Mouse (Mus musculus) heart, embryonic 11.5 days (tissue): ENCODE data around the gene Mthfd1. TPM values are rescaled to one million over a fixed set of nuclear protein-coding genes. Genes with fewer than 3 reads are reported as not detected.

ENCODE experiments used
- ATAC-seq: fragments of 200-750 bp; cut with Nextera tagmentation; replicated peaks from 2 replicates; pipeline ENCODE4 v1.8.0; 2017; ENCODE audit warnings: moderate library complexity; ENCODE audit not compliant: insufficient number of reproducible peaks, low FRiP score, low TSS enrichment
- H3K27ac ChIP-seq: fragments of 300-500 bp; sonication (generic); 2 replicates; pipeline ENCODE4 v1.5.1; 2014; ENCODE audit warnings: mild to moderate bottlenecking, low read depth, low read length
- H3K27me3 ChIP-seq: fragments of 300-500 bp; sonication (generic); 2 replicates; pipeline ENCODE4 v1.6.1; 2014; ENCODE audit warnings: mild to moderate bottlenecking, low read length, mixed read lengths; ENCODE audit not compliant: control insufficient read depth, insufficient read depth
- H3K36me3 ChIP-seq: fragments of 300-500 bp; sonication (generic); 2 replicates; pipeline ENCODE4 v1.6.1; 2014; ENCODE audit warnings: mild to moderate bottlenecking, low read length, moderate library complexity, mixed read lengths; ENCODE audit not compliant: control insufficient read depth, insufficient read depth
- H3K4me1 ChIP-seq: fragments of 300-500 bp; sonication (generic); 2 replicates; pipeline ENCODE4 v1.6.1; 2014; ENCODE audit warnings: low read length; ENCODE audit not compliant: control insufficient read depth, insufficient read depth
- H3K4me2 ChIP-seq: fragments of 300-500 bp; sonication (generic); 2 replicates; pipeline ENCODE4 v1.6.1; 2014; ENCODE audit warnings: mild to moderate bottlenecking, moderate library complexity
- H3K4me3 ChIP-seq: fragments of 300-500 bp; sonication (generic); 2 replicates; pipeline ENCODE4 v1.5.1; 2014; ENCODE audit warnings: low read depth, low read length
- H3K9ac ChIP-seq: fragments of 300-500 bp; sonication (generic); 2 replicates; pipeline ENCODE4 v1.6.1; 2014; ENCODE audit warnings: mild to moderate bottlenecking, low read depth, low read length, moderate library complexity
- H3K9me3 ChIP-seq: fragments of 300-500 bp; sonication (generic); replicated peaks from 2 replicates; pipeline ENCODE4 v1.6.1; 2016; ENCODE audit warnings: low read length; ENCODE audit not compliant: control insufficient read depth
- WGBS: fragments of 180-500 bp; shearing (Covaris S2); extraction: QIAGEN DNeasy Blood & Tissue Kit; methylation state at CpG from one replicate; pipeline ENCODE4 v1.1.7; 2014; ENCODE audit not compliant: insufficient replicate concordance; 5-methylcytosine and 5-hydroxymethylcytosine counted together
- polyA plus RNA-seq: library from polyadenylated mRNA; unstranded; fragments of >200 nt; fragmentation: Nextera tagmentation; extraction: Ambion mirVana; gene quantifications from 2 replicates; pipeline ENCODE4 v1.2.1, GENCODE M21; 2014

Gene Mthfd1
- polyA plus RNA-seq, 1 experiment from 2014 or later, result 44.5 TPM

DNA sequence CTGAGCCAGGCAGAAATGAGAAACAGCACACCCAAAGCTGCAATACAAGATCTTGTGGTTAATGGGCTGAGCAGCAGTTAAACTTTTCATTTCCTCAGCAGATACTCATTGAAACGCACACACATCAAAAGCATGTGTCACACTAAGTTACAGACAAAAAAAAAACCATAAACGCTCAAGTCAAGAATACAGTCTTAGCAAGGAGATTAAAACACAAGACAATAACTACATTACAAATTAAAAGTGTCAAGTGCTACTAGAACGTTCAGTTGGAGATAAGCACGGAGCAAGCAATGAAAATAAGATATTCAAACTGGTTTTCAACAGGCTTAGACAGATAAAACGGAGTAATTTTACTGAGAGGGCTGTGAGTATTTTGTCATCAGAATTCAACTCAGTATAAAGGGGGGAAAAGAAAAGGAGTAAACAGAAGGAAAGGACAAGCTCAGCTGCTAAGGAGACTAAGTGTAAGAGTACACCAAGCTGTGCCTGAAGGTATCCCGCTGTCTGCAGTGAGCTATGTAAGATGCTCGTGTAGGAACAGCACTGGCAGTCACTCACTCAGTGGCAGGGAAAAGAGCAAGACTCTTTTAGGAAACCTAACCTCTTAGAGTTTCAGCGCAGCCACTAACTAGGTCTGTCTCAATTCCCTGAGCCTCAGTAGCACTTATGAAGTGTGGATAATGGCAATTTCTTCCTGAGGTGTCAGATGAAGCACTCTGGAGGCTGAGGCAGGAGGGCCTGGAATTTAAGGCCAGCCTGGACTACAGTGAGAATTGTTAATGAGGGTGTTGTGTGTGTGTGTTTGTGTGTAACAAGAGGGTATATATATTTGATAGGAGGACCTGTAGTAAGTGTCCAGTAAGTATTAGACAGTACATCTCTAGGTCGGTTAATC, 106.6 kb downstream of the Mthfd1 start:
- H3K9me3 ChIP-seq, result no peaks in the 10 kb centered on the region
- H3K36me3 ChIP-seq, result no peaks in the 10 kb centered on the region
- no peak overlapping the region for H3K4me2 ChIP-seq
- peaks cover 4% of the 10 kb centered on the region; the same call in 1 of the 2 replicates for H3K4me1 ChIP-seq
- no peak overlapping the region for H3K4me3 ChIP-seq
- H3K9ac ChIP-seq, result no peak overlapping the region
- ATAC-seq, result no peak
- no peaks in the 10 kb centered on the region for H3K27me3 ChIP-seq
- no peak overlapping the region; the same call in 1 of the 2 replicates for H3K27ac ChIP-seq
- 57% methylated on average over 9 of the region's 9 CpGs for WGBS

DNA sequence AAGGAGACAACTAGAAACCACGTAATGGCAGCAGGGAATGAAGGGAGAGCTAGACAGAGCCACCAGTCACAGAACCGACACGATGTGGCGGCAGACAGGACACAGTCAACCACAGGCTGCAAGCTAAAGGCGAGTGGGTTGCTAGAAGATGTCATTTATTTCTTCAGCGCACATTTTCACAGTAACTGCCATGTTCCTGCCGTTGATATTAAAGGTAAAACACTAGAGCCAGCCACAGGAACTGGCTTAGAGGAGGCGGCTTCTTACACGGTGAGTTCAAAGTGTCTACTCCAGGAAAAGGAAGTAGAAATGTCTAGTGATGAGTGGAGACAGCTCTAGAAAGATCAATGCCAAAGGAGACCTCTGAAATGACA, 107.2 kb downstream of the Mthfd1 start:
- H3K27me3 ChIP-seq, result no peaks in the 10 kb centered on the region
- no peak overlapping the region for H3K4me2 ChIP-seq
- peaks cover 10% of the 10 kb centered on the region for H3K4me1 ChIP-seq
- H3K27ac ChIP-seq, result no peak overlapping the region
- ATAC-seq, result no peak
- 74% methylated on average over 9 of the region's 9 CpGs for WGBS
- H3K4me3 ChIP-seq, result no peak overlapping the region
- no peaks in the 10 kb centered on the region for H3K9me3 ChIP-seq
- no peak overlapping the region for H3K9ac ChIP-seq
- no peaks in the 10 kb centered on the region for H3K36me3 ChIP-seq

- WGBS, result 76% methylated on average over 3 of the region's 3 CpGs
- H3K9me3 ChIP-seq, result no peaks in the 10 kb centered on the region
- H3K4me1 ChIP-seq, result peaks cover 24% of the 10 kb centered on the region
- no peaks in the 10 kb centered on the region for H3K36me3 ChIP-seq
- H3K4me3 ChIP-seq, result no peak overlapping the region
- H3K9ac ChIP-seq, result no peak overlapping the region
- no peak overlapping the region for H3K4me2 ChIP-seq
- H3K27ac ChIP-seq, result no peak overlapping the region
- no peaks in the 10 kb centered on the region for H3K27me3 ChIP-seq
- no peak for ATAC-seq
These were observed 111.2 kb downstream of the Mthfd1 start for GRCm38 (mm10) chr12:76366276-76366675.

GRCm38 (mm10) chr12:76367096-76367995, 112.2 kb downstream of the Mthfd1 start:
- Histone ChIP-seq H3K27ac (peak overlapping the region; percentile 100), H3K9me3 (no peaks in the 10 kb centered on the region), H3K9ac (peak overlapping the region; percentile 99), H3K36me3 (no peaks in the 10 kb centered on the region), H3K4me1 (peaks cover 29% of the 10 kb centered on the region), H3K4me3 (peak overlapping the region; percentile 3), H3K4me2 (peak overlapping the region; percentile 95), H3K27me3 (no peaks in the 10 kb centered on the region)
- ATAC-seq, result no peak
- WGBS, result 23% methylated on average over 14 of the region's 14 CpGs

DNA sequence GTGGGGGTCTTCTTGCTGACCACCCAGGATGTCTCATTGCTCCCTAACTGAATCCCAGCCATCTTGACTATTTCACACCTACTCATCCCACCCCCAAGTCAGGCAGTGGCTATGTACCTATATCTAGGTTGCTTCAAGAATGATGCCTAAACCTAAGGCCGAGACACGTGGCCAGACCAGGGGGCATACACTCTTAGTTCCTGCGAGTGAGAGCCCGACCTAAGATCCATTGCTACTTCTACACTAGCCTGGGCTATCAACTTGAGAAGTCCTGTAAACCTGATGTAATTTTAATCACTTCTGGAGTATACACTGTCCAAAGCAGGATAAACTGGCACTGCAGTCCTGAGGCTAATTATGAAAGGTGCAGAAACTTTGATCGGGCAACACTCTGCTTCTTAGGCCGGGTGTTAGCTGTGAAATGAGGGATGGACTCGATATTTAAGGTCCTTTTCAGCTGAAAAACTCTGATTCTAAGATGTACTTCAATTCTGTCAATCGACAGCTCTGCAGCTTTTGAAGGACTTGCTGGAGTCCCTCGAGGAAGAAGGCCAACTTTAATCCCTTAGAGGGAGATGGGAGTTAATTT, 113.2 kb downstream of the Mthfd1 start:
- H3K9me3 ChIP-seq, result no peaks in the 10 kb centered on the region
- peaks cover 37% of the 10 kb centered on the region for H3K4me1 ChIP-seq
- H3K36me3 ChIP-seq, result no peaks in the 10 kb centered on the region
- no peaks in the 10 kb centered on the region for H3K27me3 ChIP-seq
- 11% methylated on average over 9 of the region's 9 CpGs for WGBS
- peak overlapping the region; percentile 95 for H3K4me2 ChIP-seq
- ATAC-seq, result no peak
- peak overlapping the region; percentile 99 for H3K4me3 ChIP-seq
- peak overlapping the region; percentile 99 for H3K9ac ChIP-seq
- H3K27ac ChIP-seq, result peak overlapping the region; percentile 100

DNA sequence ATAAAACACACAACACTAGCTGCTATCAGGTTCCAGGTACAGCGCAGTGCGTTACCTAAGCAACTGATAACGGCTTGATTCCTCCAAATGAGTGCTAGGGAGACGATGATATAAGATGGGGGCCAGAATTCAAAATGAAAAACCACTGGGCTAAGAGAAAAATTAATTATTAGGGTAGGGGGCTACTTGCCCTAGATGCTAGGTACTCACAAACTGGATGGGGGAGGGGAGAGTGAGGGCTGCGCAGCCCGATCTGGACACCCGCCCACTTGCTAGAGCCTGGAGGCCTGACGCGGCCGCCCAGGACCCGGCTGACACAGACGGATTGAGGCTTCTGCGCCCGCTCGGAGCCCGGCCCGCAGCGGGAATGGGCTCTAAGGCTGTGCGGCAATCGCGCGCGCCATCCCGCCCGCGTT, 113.7 kb downstream of the Mthfd1 start:
- H3K9me3 ChIP-seq, result no peaks in the 10 kb centered on the region

More for the DNA sequence above, 113.7 kb downstream of the Mthfd1 start:
- peak; percentile 20; the same call in 1 of the 2 replicates for ATAC-seq
- Histone ChIP-seq H3K9ac (peak overlapping the region; percentile 99), H3K4me3 (peak overlapping the region; percentile 99), H3K4me2 (peak overlapping the region; percentile 95), H3K36me3 (no peaks in the 10 kb centered on the region), H3K27ac (peak overlapping the region; percentile 100), H3K27me3 (no peaks in the 10 kb centered on the region), H3K4me1 (peaks cover 40% of the 10 kb centered on the region)
- 1% methylated on average over 24 of the region's 26 CpGs for WGBS

Other genes with a start within 250 kb of the Mthfd1 start
- 0.23 and 0.45 TPM in 2 replicates for gene Esr2, start 78.0 kb upstream of the Mthfd1 start, polyA plus RNA-seq
- gene Tex21, start 8.6 kb upstream of the Mthfd1 start, polyA plus RNA-seq, result not detected in 2 replicates
- gene Akap5, start 69.6 kb downstream of the Mthfd1 start, polyA plus RNA-seq, result 8.5 and 8.8 TPM in 2 replicates
- gene Zbtb25, start 114.3 kb downstream of the Mthfd1 start, polyA plus RNA-seq, result 15.3 and 16.3 TPM in 2 replicates
- 10.2 and 10.5 TPM in 2 replicates for gene Zbtb1, start 115.0 kb downstream of the Mthfd1 start, polyA plus RNA-seq
- 19.5 and 20.6 TPM in 2 replicates for gene Hspa2, start 148.9 kb downstream of the Mthfd1 start, polyA plus RNA-seq
- gene Ppp1r36, start 162.2 kb downstream of the Mthfd1 start, polyA plus RNA-seq, result 2.8 and 3.7 TPM in 2 replicates